Mouse (Mus musculus): ENCODE results near the gene Cldn10.

Gene Cldn10

GRCm38 (mm10) chr14:118829331-118830095, 41.8 kb downstream of the Cldn10 start:
- DNase-seq (ENCODE audit: low spot score) = no peak

- DNase-seq (ENCODE audit: low spot score) = no peak
Observed at GRCm38 (mm10) chr14:118831597-118831996, 43.9 kb downstream of the Cldn10 start.

- no peak for DNase-seq (ENCODE audit: low spot score)
Observed at GRCm38 (mm10) chr14:118833241-118833640, 45.5 kb downstream of the Cldn10 start.

- DNase-seq (ENCODE audit: low spot score) = peak; percentile 78
Observed at GRCm38 (mm10) chr14:118834313-118834712, 46.6 kb downstream of the Cldn10 start.

GRCm38 (mm10) chr14:118836145-118836544, 48.4 kb downstream of the Cldn10 start:
- no peak for DNase-seq (ENCODE audit: low spot score)

- no peak for DNase-seq (ENCODE audit: low spot score)
Observed at GRCm38 (mm10) chr14:118836754-118837153, 49.0 kb downstream of the Cldn10 start.

GRCm38 (mm10) chr14:118838556-118839120, 50.9 kb downstream of the Cldn10 start:
- no peak for DNase-seq (ENCODE audit: low spot score)

GRCm38 (mm10) chr14:118839416-118839815, 51.7 kb downstream of the Cldn10 start:
- DNase-seq (ENCODE audit: low spot score) = no peak

- no peak for DNase-seq (ENCODE audit: low spot score)
Observed at GRCm38 (mm10) chr14:118840027-118840426, 52.3 kb downstream of the Cldn10 start.

- DNase-seq (ENCODE audit: low spot score) = no peak
Observed at GRCm38 (mm10) chr14:118842353-118842752, 54.6 kb downstream of the Cldn10 start.

GRCm38 (mm10) chr14:118846834-118847233, 59.1 kb downstream of the Cldn10 start:
- no peak for DNase-seq (ENCODE audit: low spot score)

GRCm38 (mm10) chr14:118848171-118848570, 60.5 kb downstream of the Cldn10 start:
- DNase-seq (ENCODE audit: low spot score) = no peak

- peak; percentile 13 for DNase-seq (ENCODE audit: low spot score)
Observed at GRCm38 (mm10) chr14:118850011-118850695, 62.4 kb downstream of the Cldn10 start.

- no peak for DNase-seq (ENCODE audit: low spot score)
Observed at GRCm38 (mm10) chr14:118850696-118851035, 63.0 kb downstream of the Cldn10 start.

- no peak for DNase-seq (ENCODE audit: low spot score)
Observed at GRCm38 (mm10) chr14:118851496-118852107, 63.9 kb downstream of the Cldn10 start.

GRCm38 (mm10) chr14:118854371-118855114, 66.8 kb downstream of the Cldn10 start:
- DNase-seq (ENCODE audit: low spot score) = peak; percentile 50

- peak; percentile 45 for DNase-seq (ENCODE audit: low spot score)
Observed at GRCm38 (mm10) chr14:118855141-118855800, 67.6 kb downstream of the Cldn10 start.

- no peak for DNase-seq (ENCODE audit: low spot score)
Observed at GRCm38 (mm10) chr14:118856563-118856962, 68.9 kb downstream of the Cldn10 start.

- DNase-seq (ENCODE audit: low spot score) = no peak
Observed at GRCm38 (mm10) chr14:118858318-118858717, 70.6 kb downstream of the Cldn10 start.

- peak; percentile 47 for DNase-seq (ENCODE audit: low spot score)
Observed at GRCm38 (mm10) chr14:118862253-118862652, 74.5 kb downstream of the Cldn10 start.

GRCm38 (mm10) chr14:118864905-118865304, 77.2 kb downstream of the Cldn10 start:
- peak; percentile 55 for DNase-seq (ENCODE audit: low spot score)

Measured in T-cell, adult 2 months (primary cell).